Mouse (Mus musculus) stomach, embryonic 14.5 days (tissue): ENCODE results near the gene Ralgapa2. TPM values are rescaled to one million over a fixed set of nuclear protein-coding genes. Genes with fewer than 3 reads are reported as not detected.

ENCODE experiments used
- ATAC-seq: fragments of 200-750 bp; cut with Nextera tagmentation; 2 replicates; pipeline ENCODE4 v1.8.0; 2017; ENCODE audit warnings: low read depth, moderate TSS enrichment; ENCODE audit not compliant: insufficient number of reproducible peaks, insufficient read depth, low FRiP score
- H3K27ac ChIP-seq: fragments of 300-500 bp; sonication (generic); 2 replicates; pipeline ENCODE4 v1.5.1; 2014; ENCODE audit warnings: mild to moderate bottlenecking, low read length, moderate library complexity, mixed read lengths
- H3K27me3 ChIP-seq: fragments of 300-500 bp; sonication (generic); 2 replicates; pipeline ENCODE4 v1.6.1; 2014; ENCODE audit warnings: low read length, control low read depth, mixed read lengths; ENCODE audit not compliant: control insufficient read depth, insufficient read depth
- H3K36me3 ChIP-seq: fragments of 300-500 bp; sonication (generic); 2 replicates; pipeline ENCODE4 v1.6.1; 2014; ENCODE audit warnings: mild to moderate bottlenecking, control low read depth, low read length, moderate library complexity, mixed read lengths; ENCODE audit not compliant: control insufficient read depth, insufficient read depth
- H3K4me1 ChIP-seq: fragments of 300-500 bp; sonication (generic); 2 replicates; pipeline ENCODE4 v1.6.1; 2014; ENCODE audit warnings: low read length, control low read depth, mixed read lengths; ENCODE audit not compliant: control insufficient read depth, insufficient read depth
- H3K4me2 ChIP-seq: fragments of 300-500 bp; sonication (generic); replicated peaks from 2 replicates; pipeline ENCODE4 v1.6.1; 2014; ENCODE audit warnings: low read depth, low read length, control low read depth
- H3K4me3 ChIP-seq: fragments of 300-500 bp; sonication (generic); 2 replicates; pipeline ENCODE4 v1.5.1; 2014; ENCODE audit warnings: low read depth, low read length, control low read depth
- H3K9ac ChIP-seq: fragments of 300-500 bp; sonication (generic); replicated peaks from 2 replicates; pipeline ENCODE4 v1.6.1; 2014; ENCODE audit warnings: low read depth, mild to moderate bottlenecking, control low read depth, low read length, moderate library complexity, mixed read lengths
- H3K9me3 ChIP-seq: fragments of 300-500 bp; sonication (generic); 2 replicates; pipeline ENCODE4 v1.6.1; 2016; ENCODE audit warnings: low read depth, low read length, control low read depth; ENCODE audit not compliant: control insufficient read depth
- WGBS: fragments of 180-500 bp; shearing (Covaris S2); extraction: QIAGEN DNeasy Blood & Tissue Kit; methylation state at CpG from one replicate; pipeline ENCODE4 v1.1.7; 2014; 5-methylcytosine and 5-hydroxymethylcytosine counted together
- polyA plus RNA-seq: library from polyadenylated mRNA; unstranded; fragments of >200 nt; fragmentation: Nextera tagmentation; extraction: Ambion mirVana; gene quantifications from 2 replicates; pipeline ENCODE4 v1.2.1, GENCODE M21; 2014

Gene Ralgapa2
- polyA plus RNA-seq, 1 experiment from 2014 or later = 13.8 TPM

- H3K4me1 ChIP-seq = peaks cover 9% of the 10 kb centered on the region
- H3K36me3 ChIP-seq = no peaks in the 10 kb centered on the region
- no peaks in the 10 kb centered on the region for H3K9me3 ChIP-seq
- no peak for ATAC-seq
- no peak overlapping the region for H3K9ac ChIP-seq
- H3K4me3 ChIP-seq = no peak overlapping the region
- H3K27me3 ChIP-seq = no peaks in the 10 kb centered on the region
- no peak overlapping the region for H3K4me2 ChIP-seq
- 57% methylated on average over 6 of the region's 6 CpGs for WGBS
- H3K27ac ChIP-seq = no peak overlapping the region
Measured at GRCm38 (mm10) chr2:146280221-146280920, 231.8 kb downstream of the Ralgapa2 start.

- no peak overlapping the region for H3K4me2 ChIP-seq
- no peaks in the 10 kb centered on the region for H3K27me3 ChIP-seq
- ATAC-seq = no peak
- 60% methylated on average over 24 of the region's 24 CpGs for WGBS
- H3K27ac ChIP-seq = no peak overlapping the region
- no peak overlapping the region for H3K9ac ChIP-seq
- H3K4me3 ChIP-seq = no peak overlapping the region
- peaks cover 9% of the 10 kb centered on the region for H3K4me1 ChIP-seq
- no peaks in the 10 kb centered on the region for H3K9me3 ChIP-seq
- H3K36me3 ChIP-seq = no peaks in the 10 kb centered on the region
Measured at GRCm38 (mm10) chr2:146279430-146280220, 232.5 kb downstream of the Ralgapa2 start.

GRCm38 (mm10) chr2:146278381-146278780 is 233.8 kb downstream of the Ralgapa2 start:
- no peaks in the 10 kb centered on the region for H3K36me3 ChIP-seq
- H3K4me2 ChIP-seq = no peak overlapping the region
- H3K9me3 ChIP-seq = no peaks in the 10 kb centered on the region
- H3K27ac ChIP-seq = peak overlapping the region; percentile 49; the same call in 1 of the 2 replicates
- no peak overlapping the region for H3K9ac ChIP-seq
- peaks cover 9% of the 10 kb centered on the region for H3K4me1 ChIP-seq
- no peak overlapping the region for H3K4me3 ChIP-seq
- 34% methylated on average over 5 of the region's 5 CpGs for WGBS
- ATAC-seq = peak; percentile 88
- H3K27me3 ChIP-seq = no peaks in the 10 kb centered on the region

GRCm38 (mm10) chr2:146266539-146266938 is 245.6 kb downstream of the Ralgapa2 start:
- no peaks in the 10 kb centered on the region for H3K27me3 ChIP-seq
- H3K4me3 ChIP-seq = no peak overlapping the region
- H3K27ac ChIP-seq = no peak overlapping the region
- H3K9me3 ChIP-seq = no peaks in the 10 kb centered on the region
- WGBS = 42% methylated on average over 3 of the region's 3 CpGs
- no peak overlapping the region for H3K4me2 ChIP-seq
- no peak for ATAC-seq
- H3K36me3 ChIP-seq = no peaks in the 10 kb centered on the region
- H3K4me1 ChIP-seq = no peaks in the 10 kb centered on the region
- no peak overlapping the region for H3K9ac ChIP-seq

- no peak overlapping the region for H3K27ac ChIP-seq
- WGBS = 51% methylated on average over 4 of the region's 4 CpGs
- no peaks in the 10 kb centered on the region for H3K27me3 ChIP-seq
- no peak overlapping the region for H3K9ac ChIP-seq
- no peak for ATAC-seq
- H3K4me2 ChIP-seq = no peak overlapping the region
- no peak overlapping the region for H3K4me3 ChIP-seq
- no peaks in the 10 kb centered on the region for H3K9me3 ChIP-seq
- no peaks in the 10 kb centered on the region for H3K4me1 ChIP-seq
- no peaks in the 10 kb centered on the region for H3K36me3 ChIP-seq
Measured at GRCm38 (mm10) chr2:146265045-146265444, 247.1 kb downstream of the Ralgapa2 start.

GRCm38 (mm10) chr2:146262966-146263365 is 249.2 kb downstream of the Ralgapa2 start:
- H3K9me3 ChIP-seq = no peaks in the 10 kb centered on the region
- H3K4me2 ChIP-seq = no peak overlapping the region
- no peak overlapping the region for H3K9ac ChIP-seq
- no peak overlapping the region for H3K4me3 ChIP-seq
- no peak overlapping the region for H3K27ac ChIP-seq
- H3K27me3 ChIP-seq = no peaks in the 10 kb centered on the region
- H3K36me3 ChIP-seq = no peaks in the 10 kb centered on the region
- no peaks in the 10 kb centered on the region for H3K4me1 ChIP-seq
- no peak for ATAC-seq

GRCm38 (mm10) chr2:146262215-146262614 is 249.9 kb downstream of the Ralgapa2 start:
- H3K4me3 ChIP-seq = no peak overlapping the region
- H3K4me2 ChIP-seq = no peak overlapping the region
- H3K27ac ChIP-seq = no peak overlapping the region
- WGBS = 49% methylated on average over 10 of the region's 10 CpGs
- H3K9me3 ChIP-seq = no peaks in the 10 kb centered on the region
- no peak for ATAC-seq
- H3K9ac ChIP-seq = no peak overlapping the region
- H3K27me3 ChIP-seq = no peaks in the 10 kb centered on the region
- H3K36me3 ChIP-seq = no peaks in the 10 kb centered on the region
- no peaks in the 10 kb centered on the region for H3K4me1 ChIP-seq

GRCm38 (mm10) chr2:146261146-146261545 is 251.0 kb downstream of the Ralgapa2 start:
- Histone ChIP-seq H3K36me3 (no peaks in the 10 kb centered on the region), H3K9me3 (no peaks in the 10 kb centered on the region), H3K4me2 (no peak overlapping the region), H3K9ac (no peak overlapping the region), H3K27ac (no peak overlapping the region), H3K4me1 (no peaks in the 10 kb centered on the region), H3K27me3 (no peaks in the 10 kb centered on the region), H3K4me3 (no peak overlapping the region)
- no peak for ATAC-seq
- WGBS = 84% methylated on average over 4 of the region's 4 CpGs
